Mouse (Mus musculus) forebrain, embryonic 11.5 days (tissue): Measurements from ENCODE around the gene Tspan9. TPM values are rescaled to one million over a fixed set of nuclear protein-coding genes. Genes with fewer than 3 reads are reported as not detected.

Experiments used
- ATAC-seq: fragments of 200-750 bp; cut with Nextera tagmentation; replicated peaks from 2 replicates; pipeline ENCODE4 v1.8.0; 2017; ENCODE audit warnings: moderate TSS enrichment; ENCODE audit not compliant: low FRiP score
- DNase-seq: peaks from one replicate; pipeline ENCODE4 v3.0.0-alpha.2; 2017; ENCODE audit warnings: low spot score
- H3K27ac ChIP-seq: fragments of 300-500 bp; sonication (generic); 2 replicates; pipeline ENCODE4 v1.5.1; 2014; ENCODE audit warnings: low read depth, low read length
- H3K27me3 ChIP-seq: fragments of 300-500 bp; sonication (generic); 2 replicates; pipeline ENCODE4 v1.6.1; 2014; ENCODE audit warnings: mild to moderate bottlenecking, low read length, mixed read lengths; ENCODE audit not compliant: control insufficient read depth, insufficient read depth
- H3K36me3 ChIP-seq: fragments of 300-500 bp; sonication (generic); 2 replicates; pipeline ENCODE4 v1.6.1; 2014; ENCODE audit warnings: mild to moderate bottlenecking, low read length, moderate library complexity, mixed read lengths; ENCODE audit not compliant: control insufficient read depth, insufficient read depth
- H3K4me1 ChIP-seq: fragments of 300-500 bp; sonication (generic); replicated peaks from 2 replicates; pipeline ENCODE4 v1.6.1; 2014; ENCODE audit warnings: low read length, mixed read lengths; ENCODE audit not compliant: control insufficient read depth, insufficient read depth
- H3K4me2 ChIP-seq: fragments of 300-500 bp; sonication (generic); 2 replicates; pipeline ENCODE4 v1.6.1; 2014; ENCODE audit warnings: low read depth, mild to moderate bottlenecking, low read length, moderate library complexity, mixed read lengths; ENCODE audit not compliant: severe bottlenecking
- H3K4me3 ChIP-seq: fragments of 300-500 bp; sonication (generic); 2 replicates; pipeline ENCODE4 v1.5.1; 2014; ENCODE audit warnings: low read depth, low read length
- H3K9ac ChIP-seq: fragments of 300-500 bp; sonication (generic); 2 replicates; pipeline ENCODE4 v1.6.1; 2014; ENCODE audit warnings: low read length
- H3K9me3 ChIP-seq: fragments of 300-500 bp; sonication (generic); 2 replicates; pipeline ENCODE4 v1.6.1; 2016; ENCODE audit warnings: low read length, mixed read lengths; ENCODE audit not compliant: control insufficient read depth
- WGBS: fragments of 180-500 bp; shearing (Covaris S2); extraction: QIAGEN DNeasy Blood & Tissue Kit; methylation state at CpG from one replicate; pipeline ENCODE4 v1.1.7; 2014; 5-methylcytosine and 5-hydroxymethylcytosine counted together
- polyA plus RNA-seq: library from polyadenylated mRNA; unstranded; fragments of >200 nt; fragmentation: Nextera tagmentation; extraction: Ambion mirVana; gene quantifications from 2 replicates; pipeline ENCODE4 v1.2.1, GENCODE M21; 2014

The Tspan9 gene
- polyA plus RNA-seq, 1 experiment from 2014 or later = 39.6 TPM

DNA sequence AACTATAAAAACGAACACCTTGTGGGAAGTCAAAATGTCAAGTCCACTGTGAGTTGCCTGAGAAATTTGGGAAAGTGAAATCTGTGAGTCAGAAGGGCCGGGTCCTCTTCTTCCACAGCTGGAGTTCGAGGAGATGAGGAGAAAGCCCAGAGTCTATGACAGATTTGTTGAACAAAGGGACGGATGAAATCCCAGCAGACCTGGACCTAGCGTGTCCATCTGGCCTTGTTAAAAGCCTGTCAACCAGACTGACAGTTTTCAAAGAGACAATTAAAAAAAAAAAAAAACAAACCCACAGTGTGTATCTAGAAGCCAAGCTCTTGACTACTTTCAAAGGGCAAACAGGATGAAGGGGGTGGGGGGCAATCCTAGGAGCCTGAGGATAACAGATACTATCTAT is 14.0 kb downstream of the Tspan9 start:
- Histone ChIP-seq H3K4me1 (0 out of 2 replicates have a peak, but pooled peaks cover 2% of the 10 kb centered on the region), H3K27me3 (no peaks in the 10 kb centered on the region), H3K9me3 (no peaks in the 10 kb centered on the region), H3K4me2 (no peak overlapping the region), H3K9ac (no peak overlapping the region), H3K4me3 (no peak overlapping the region), H3K36me3 (no peaks in the 10 kb centered on the region), H3K27ac (no peak overlapping the region)
- 66% methylated on average over 5 of the region's 5 CpGs for WGBS
- no peak for ATAC-seq
- DNase-seq = no peak

DNA sequence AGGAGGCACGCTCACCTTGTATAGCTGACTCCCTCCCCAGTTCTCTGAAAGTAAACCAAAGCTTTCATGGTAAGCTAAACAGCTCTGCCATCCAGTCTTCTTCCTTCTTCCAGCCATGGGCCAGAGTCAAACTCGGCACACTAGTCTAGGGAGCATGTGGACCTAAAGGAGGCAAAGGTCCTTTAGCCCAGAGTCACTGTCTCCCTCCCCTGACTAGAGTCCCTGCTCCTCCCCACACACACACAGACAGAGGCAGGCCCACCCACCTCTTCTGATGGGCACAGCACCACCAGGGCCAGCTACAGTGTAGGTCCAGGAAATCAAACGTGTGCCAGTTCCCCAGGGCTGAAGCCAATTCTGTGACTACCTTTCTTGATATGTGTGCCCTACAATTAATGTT is 16.1 kb downstream of the Tspan9 start:
- DNase-seq = no peak
- H3K4me1 ChIP-seq = no peaks in the 10 kb centered on the region
- ATAC-seq = no peak
- no peaks in the 10 kb centered on the region for H3K27me3 ChIP-seq
- no peaks in the 10 kb centered on the region for H3K9me3 ChIP-seq
- no peak overlapping the region for H3K9ac ChIP-seq
- H3K36me3 ChIP-seq = no peaks in the 10 kb centered on the region
- no peak overlapping the region for H3K4me2 ChIP-seq
- H3K4me3 ChIP-seq = no peak overlapping the region
- no peak overlapping the region for H3K27ac ChIP-seq
- 85% methylated on average over 3 of the region's 3 CpGs for WGBS

DNA sequence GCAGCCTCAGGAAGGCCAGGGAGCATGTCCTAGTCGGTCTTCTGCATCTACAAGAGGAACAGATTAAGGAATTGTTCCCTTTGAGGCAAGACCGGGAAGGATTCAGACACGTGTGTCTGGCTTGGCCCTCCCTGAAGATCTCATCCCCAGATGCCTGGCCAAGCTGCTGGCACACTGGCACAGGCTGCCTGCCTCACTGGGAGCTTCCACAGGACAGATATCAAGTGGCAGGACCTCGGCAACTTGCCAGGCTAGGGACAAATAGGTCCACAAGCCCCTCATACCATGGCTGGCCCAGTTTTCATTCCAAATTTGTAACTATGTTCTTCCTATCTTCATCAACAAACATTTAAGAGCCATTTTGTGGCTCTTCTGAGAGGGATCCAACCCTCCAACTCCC is 16.5 kb downstream of the Tspan9 start:
- no peaks in the 10 kb centered on the region for H3K9me3 ChIP-seq
- no peaks in the 10 kb centered on the region for H3K4me1 ChIP-seq
- H3K4me2 ChIP-seq = no peak overlapping the region
- no peak overlapping the region for H3K27ac ChIP-seq
- ATAC-seq = no peak
- no peak overlapping the region for H3K4me3 ChIP-seq
- 69% methylated on average over 4 of the region's 4 CpGs for WGBS
- DNase-seq = no peak
- H3K9ac ChIP-seq = no peak overlapping the region
- no peaks in the 10 kb centered on the region for H3K27me3 ChIP-seq
- H3K36me3 ChIP-seq = no peaks in the 10 kb centered on the region

DNA sequence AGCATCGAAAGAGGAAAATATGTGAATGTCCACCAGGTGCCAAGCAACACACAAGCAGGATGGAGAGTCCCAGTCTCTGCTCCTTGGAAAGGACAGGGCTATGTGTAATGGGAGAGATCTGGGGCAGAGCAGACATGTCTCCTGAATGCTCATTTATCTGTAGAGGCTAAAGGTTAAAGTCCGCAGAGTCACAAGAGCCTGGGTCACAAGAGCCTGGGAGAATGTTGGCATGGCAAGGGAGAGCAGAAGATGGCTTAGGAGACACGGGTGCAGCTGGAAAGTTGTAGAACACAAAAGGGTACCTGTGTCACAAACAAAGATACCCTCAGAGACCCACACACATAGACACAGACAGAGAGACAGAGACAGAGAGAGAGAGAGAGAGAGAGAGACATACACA is 17.9 kb downstream of the Tspan9 start:
- ATAC-seq = no peak
- Histone ChIP-seq H3K27ac (no peak overlapping the region), H3K4me1 (no peaks in the 10 kb centered on the region), H3K9me3 (no peaks in the 10 kb centered on the region), H3K9ac (no peak overlapping the region), H3K36me3 (no peaks in the 10 kb centered on the region), H3K4me3 (no peak overlapping the region), H3K27me3 (no peaks in the 10 kb centered on the region), H3K4me2 (no peak overlapping the region)
- no peak for DNase-seq
- WGBS = 90% methylated on average over 3 of the region's 3 CpGs

DNA sequence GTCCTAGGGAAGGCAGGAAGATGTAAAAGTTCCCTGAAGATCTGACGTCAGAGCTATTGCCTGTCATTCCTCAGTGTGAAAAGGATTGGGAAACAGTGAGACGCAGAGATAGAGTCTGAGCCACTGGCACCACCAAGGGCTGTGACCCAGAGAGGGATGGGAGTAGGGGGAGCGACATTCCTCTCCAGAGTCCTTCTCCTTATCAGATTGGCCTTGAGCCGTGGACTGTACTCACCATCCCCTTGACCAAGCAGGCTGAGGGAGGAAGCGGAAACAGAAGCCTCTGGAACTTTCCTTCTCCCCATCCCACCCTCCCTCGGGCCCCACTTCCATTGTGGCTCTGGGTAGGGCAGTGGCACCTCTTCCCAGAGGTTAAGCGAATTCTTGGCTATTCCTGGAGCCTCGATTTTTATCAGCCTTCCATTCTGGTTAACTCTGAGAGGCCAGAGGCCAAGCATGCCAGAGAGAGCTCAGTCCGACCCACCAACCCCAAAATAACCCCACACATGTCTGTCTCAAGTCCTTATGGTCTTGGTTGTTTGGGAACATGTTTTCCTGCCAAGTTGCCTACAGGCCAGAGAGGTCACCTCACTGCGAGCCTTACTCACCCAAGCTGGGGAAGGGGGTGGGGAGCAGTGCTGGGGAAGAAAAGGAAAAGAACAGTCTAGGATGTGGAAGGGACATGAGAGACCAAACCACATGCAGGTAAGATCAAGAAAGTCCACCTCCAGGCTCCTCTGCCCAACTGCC is 19.0 kb downstream of the Tspan9 start:
- no peaks in the 10 kb centered on the region for H3K4me1 ChIP-seq
- no peak overlapping the region for H3K4me3 ChIP-seq
- H3K27me3 ChIP-seq = no peaks in the 10 kb centered on the region
- H3K27ac ChIP-seq = no peak overlapping the region
- no peak overlapping the region for H3K9ac ChIP-seq
- DNase-seq (no peak), ATAC-seq (no peak)
- no peaks in the 10 kb centered on the region for H3K9me3 ChIP-seq
- no peaks in the 10 kb centered on the region for H3K36me3 ChIP-seq
- no peak overlapping the region for H3K4me2 ChIP-seq
- WGBS = 85% methylated on average over 10 of the region's 10 CpGs

DNA sequence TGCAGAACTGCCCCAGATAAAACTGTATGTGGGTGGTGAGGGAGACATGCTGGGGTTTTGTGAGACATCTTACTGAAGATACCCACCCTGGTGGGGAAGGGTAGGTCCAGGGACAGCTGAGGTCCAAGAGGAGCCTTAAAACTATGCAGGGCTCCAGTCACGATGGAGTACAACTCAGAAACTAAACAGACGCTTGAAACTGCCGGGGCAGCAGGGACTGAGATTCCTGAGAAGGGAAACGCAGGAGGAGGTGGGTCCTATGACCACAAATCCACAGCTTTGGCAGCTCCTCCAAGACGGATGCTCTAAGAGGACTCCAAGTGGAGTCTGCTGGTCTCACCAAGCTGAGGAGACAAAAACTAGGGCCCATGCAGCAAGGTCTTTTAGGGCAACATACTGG is 21.3 kb downstream of the Tspan9 start:
- DNase-seq (no peak), ATAC-seq (no peak)
- Histone ChIP-seq H3K9me3 (no peaks in the 10 kb centered on the region), H3K4me2 (no peak overlapping the region), H3K36me3 (no peaks in the 10 kb centered on the region), H3K4me1 (no peaks in the 10 kb centered on the region), H3K27ac (no peak overlapping the region), H3K9ac (no peak overlapping the region), H3K4me3 (no peak overlapping the region), H3K27me3 (no peaks in the 10 kb centered on the region)
- 83% methylated on average over 5 of the region's 5 CpGs for WGBS

DNA sequence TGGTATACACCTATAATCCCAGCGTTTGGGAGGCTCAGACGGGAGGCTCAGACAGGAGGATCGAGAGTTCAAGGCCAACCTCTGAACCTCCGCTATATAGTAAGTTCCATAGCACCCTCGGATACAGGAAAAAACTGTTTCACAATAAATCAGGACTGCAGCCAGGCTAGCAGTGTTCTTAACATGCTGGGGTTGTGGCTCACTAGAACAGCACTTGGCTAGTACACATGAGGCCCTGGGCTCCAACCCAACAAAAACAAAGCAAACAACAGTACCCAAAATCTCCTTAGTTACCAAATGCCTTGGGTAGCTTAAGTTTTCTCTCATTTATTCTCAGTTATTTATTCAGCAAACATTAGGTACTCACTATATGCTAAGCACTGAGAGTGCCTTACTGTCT is 21.7 kb downstream of the Tspan9 start:
- no peaks in the 10 kb centered on the region for H3K36me3 ChIP-seq
- 94% methylated on average over 5 of the region's 5 CpGs for WGBS
- H3K4me2 ChIP-seq = no peak overlapping the region
- H3K9me3 ChIP-seq = no peaks in the 10 kb centered on the region
- no peak for ATAC-seq
- H3K4me3 ChIP-seq = no peak overlapping the region
- DNase-seq = no peak
- H3K4me1 ChIP-seq = no peaks in the 10 kb centered on the region
- H3K27ac ChIP-seq = no peak overlapping the region
- no peak overlapping the region for H3K9ac ChIP-seq
- no peaks in the 10 kb centered on the region for H3K27me3 ChIP-seq

DNA sequence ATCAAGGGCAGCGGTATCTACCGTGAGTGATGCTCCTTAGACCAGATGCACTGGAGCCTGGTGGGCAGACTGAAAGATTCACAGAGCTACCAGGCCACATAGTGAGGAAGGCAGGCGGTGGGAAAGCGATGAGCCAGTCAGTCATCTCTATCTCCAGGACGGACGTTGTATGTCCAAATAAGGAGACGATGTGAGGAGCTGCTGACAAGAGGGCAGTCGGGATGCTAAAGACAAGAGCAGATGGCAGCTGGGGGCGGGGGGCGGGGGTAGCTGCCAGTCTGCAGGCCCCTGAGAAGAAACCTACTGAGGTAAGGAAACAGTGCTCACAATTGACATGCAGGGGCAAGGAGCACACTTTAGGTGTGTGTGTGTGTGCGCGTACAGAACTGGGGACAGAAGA is 22.6 kb downstream of the Tspan9 start:
- no peak for DNase-seq
- ATAC-seq = no peak

DNA sequence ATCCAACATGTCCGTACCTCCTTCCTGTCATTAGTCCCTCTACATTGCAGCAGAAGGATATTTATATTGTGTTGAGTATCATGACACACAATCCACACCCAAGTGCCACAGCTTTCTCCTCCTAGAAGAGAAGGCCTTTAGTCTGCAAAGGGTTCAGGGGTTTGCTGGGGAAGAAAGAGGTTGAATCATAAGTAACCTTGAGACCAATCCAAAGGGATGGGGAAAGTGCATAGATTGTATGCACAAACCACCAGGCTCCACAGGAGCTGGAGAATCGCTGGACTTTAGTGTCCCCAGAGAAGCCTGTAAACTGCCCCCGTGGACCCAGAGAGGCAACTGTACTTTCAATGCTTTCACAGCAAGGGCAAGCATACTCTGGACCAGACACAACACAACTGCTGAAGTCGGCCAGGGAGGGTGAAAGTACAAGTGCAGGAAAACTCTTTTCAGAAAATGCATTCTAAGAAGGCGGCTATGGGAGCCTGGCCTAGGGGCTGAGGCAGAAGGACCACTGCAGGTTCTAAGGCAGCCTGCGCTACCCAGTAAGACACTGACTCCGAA is 24.6 kb downstream of the Tspan9 start:
- Histone ChIP-seq H3K36me3 (no peaks in the 10 kb centered on the region), H3K27ac (no peak overlapping the region), H3K9ac (no peak overlapping the region), H3K4me3 (no peak overlapping the region), H3K4me2 (no peak overlapping the region), H3K27me3 (no peaks in the 10 kb centered on the region), H3K9me3 (no peaks in the 10 kb centered on the region), H3K4me1 (no peaks in the 10 kb centered on the region)
- DNase-seq (no peak), ATAC-seq (no peak)
- 89% methylated on average over 7 of the region's 7 CpGs for WGBS

More for the DNA sequence above, 22.6 kb downstream of the Tspan9 start:
- Histone ChIP-seq H3K36me3 (no peaks in the 10 kb centered on the region), H3K27ac (no peak overlapping the region), H3K9ac (no peak overlapping the region), H3K9me3 (no peaks in the 10 kb centered on the region), H3K27me3 (no peaks in the 10 kb centered on the region), H3K4me2 (no peak overlapping the region), H3K4me3 (no peak overlapping the region), H3K4me1 (no peaks in the 10 kb centered on the region)
- WGBS = 85% methylated on average over 12 of the region's 12 CpGs
